Mouse (Mus musculus): ENCODE results near the gene Cpm.

GRCm38 (mm10) chr10:117683734-117684037 is 54.4 kb downstream of the Cpm start:
- TF ChIP-seq MAX (IDR thresholded peaks at IDR 0.05; ENCODE audit: low read depth), result no peak
- TF ChIP-seq CEBPB (IDR thresholded peaks at IDR 0.05; ENCODE audit: insufficient read depth, poor library complexity, severe bottlenecking), result no peak
- TF ChIP-seq POLR2A (IDR thresholded peaks at IDR 0.05; ENCODE audit: insufficient read length, low read depth), result no peak
- no peak for TF ChIP-seq TCF12 (IDR thresholded peaks at IDR 0.05; ENCODE audit: insufficient read depth, poor library complexity, severe bottlenecking)
- no peak for TF ChIP-seq TCF3 (IDR thresholded peaks at IDR 0.05; ENCODE audit: insufficient read length, low read depth)
- no peak for TF ChIP-seq MYOD1 (IDR thresholded peaks at IDR 0.05; ENCODE audit: control insufficient read depth in 1 of 3, insufficient read length in 2 of 3, low read depth in 2 of 3)
- no peak for TF ChIP-seq POLR2AphosphoS2 (IDR thresholded peaks at IDR 0.05; ENCODE audit: insufficient read length, low read depth)
- TF ChIP-seq USF1 (IDR thresholded peaks at IDR 0.05; ENCODE audit: low read depth), result no peak
- TF ChIP-seq MYOG (IDR thresholded peaks at IDR 0.05; ENCODE audit: control insufficient read depth in 1 of 3, insufficient read depth in 1 of 3, insufficient read length in 2 of 3, low read depth in 2 of 3), result no peak
- TF ChIP-seq E2F4 (IDR thresholded peaks at IDR 0.05; ENCODE audit: insufficient read depth), result no peak
- TF ChIP-seq REST (IDR thresholded peaks at IDR 0.05; ENCODE audit: insufficient read depth, insufficient read length), result no peak
